Mouse (Mus musculus): ENCODE data around the gene Ccdc146. TPM values are rescaled to one million over a fixed set of nuclear protein-coding genes. Genes with fewer than 3 reads are reported as not detected.

The Ccdc146 gene
- polyA plus RNA-seq, 1 experiment from 2014 or later: 0.09 TPM

DNA sequence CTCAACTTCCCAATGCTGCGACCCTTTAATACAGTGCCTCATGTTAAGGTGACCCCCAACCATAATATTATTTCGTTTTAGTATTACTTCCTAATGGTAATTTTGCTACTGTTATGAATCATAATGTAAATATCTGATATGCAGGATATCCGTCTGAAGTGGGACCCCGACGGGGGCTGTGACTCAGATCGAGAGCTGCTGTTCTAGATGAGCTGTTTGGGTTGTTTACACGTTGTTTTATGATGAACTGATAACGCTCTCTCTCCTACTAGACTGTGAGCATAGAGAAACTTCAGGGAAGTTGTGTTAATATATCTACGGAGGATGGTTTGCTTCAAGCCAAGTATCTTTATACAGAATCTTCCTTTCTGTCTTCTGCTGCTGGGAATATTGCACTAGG lies 14.0 kb upstream of the Ccdc146 start:
- Histone ChIP-seq H3K27me3 (ENCODE audit: insufficient read depth, low read length) (no peaks in the 10 kb centered on the region), H3K4me2 (ENCODE audit: low read length) (no peak overlapping the region), H3K4me3 (replicated peaks; ENCODE audit: low read depth, low read length) (no peak overlapping the region), H3K9me3 (replicated peaks; ENCODE audit: low read length) (no peaks in the 10 kb centered on the region), H3K4me1 (replicated peaks; ENCODE audit: insufficient read depth, low read length) (no peaks in the 10 kb centered on the region), H3K27ac (no peak overlapping the region), H3K9ac (ENCODE audit: low read depth, low read length) (no peak overlapping the region), H3K36me3 (ENCODE audit: insufficient read depth, low read length) (0 out of 2 replicates have a peak, but pooled peaks cover 2% of the 10 kb centered on the region)
- no peak for TF ChIP-seq CTCF (IDR thresholded peaks at IDR 0.05; ENCODE audit: low read depth)
- ATAC-seq (replicated peaks; ENCODE audit: low FRiP score, low read depth) (no peak), DNase-seq (ENCODE audit: low spot score) (no peak)
- 79% methylated on average over 9 of the region's 9 CpGs for WGBS

DNA sequence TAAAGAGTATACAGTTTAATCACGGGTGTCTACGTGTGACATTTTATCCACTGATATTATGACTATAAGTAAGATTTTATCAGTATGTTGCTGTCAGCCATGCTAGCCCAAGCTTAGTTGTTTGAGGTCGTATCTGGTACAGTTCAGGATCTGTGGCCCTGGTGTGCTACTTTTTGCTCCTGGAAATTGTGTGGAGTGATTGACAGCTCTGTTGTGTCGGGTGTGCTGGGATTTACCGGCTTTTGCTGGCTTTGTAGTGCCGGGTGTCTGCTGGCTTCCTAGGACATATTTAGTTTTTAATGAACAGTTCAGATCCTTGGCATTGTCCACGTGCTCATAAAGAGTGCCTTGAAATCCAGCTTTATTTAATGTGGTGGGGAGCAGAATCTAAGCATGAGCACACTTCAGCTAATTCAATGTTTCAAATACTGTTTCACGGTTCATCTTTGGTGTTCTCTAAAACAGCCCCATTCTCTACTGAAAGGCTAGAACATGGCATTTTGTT lies 12.0 kb upstream of the Ccdc146 start:
- H3K36me3 ChIP-seq (ENCODE audit: insufficient read depth, low read length): no peaks in the 10 kb centered on the region

DNA sequence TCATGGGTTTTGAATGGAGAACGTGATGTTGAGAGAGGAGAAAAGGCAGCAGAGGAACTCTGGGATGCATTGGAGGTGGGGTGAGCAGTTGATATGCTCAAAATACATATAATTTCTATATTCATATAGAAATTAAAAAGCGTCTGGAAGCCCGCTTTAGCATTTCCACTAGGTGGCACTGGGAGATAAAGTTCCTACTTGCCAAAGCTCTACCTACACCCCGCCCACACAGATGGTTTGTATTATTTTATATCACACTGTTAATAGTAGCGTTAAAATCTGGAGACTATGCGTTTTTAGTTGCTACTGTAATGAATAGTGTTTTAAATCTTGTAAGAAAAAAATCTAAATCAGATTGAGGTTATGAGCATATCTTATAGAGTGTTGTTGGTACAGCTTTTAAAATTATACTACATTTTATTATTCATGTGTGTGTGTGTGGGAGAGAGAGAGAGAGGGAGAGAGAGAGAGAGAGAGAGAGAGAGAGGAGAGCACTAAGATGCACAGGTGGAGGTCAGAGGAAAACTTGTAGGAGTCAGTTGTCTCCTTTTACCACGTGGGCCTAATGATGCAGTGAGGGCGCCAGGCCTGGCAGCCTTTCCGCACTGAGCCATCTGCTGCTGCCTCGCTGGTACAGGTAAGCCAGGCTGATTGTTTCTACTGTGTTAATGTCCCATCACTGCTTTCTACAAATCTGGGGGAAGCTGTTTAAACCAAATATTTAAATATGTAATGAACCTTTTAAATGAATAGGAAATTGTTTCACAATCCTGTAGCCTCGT lies 9.9 kb upstream of the Ccdc146 start:
- peak; percentile 90 for DNase-seq (ENCODE audit: low spot score)
- ATAC-seq (replicated peaks; ENCODE audit: low FRiP score, low read depth): no peak
- Histone ChIP-seq H3K9ac (ENCODE audit: low read depth, low read length) (no peak overlapping the region), H3K27me3 (ENCODE audit: insufficient read depth, low read length) (no peaks in the 10 kb centered on the region), H3K9me3 (replicated peaks; ENCODE audit: low read length) (no peaks in the 10 kb centered on the region), H3K4me2 (ENCODE audit: low read length) (no peak overlapping the region), H3K4me1 (replicated peaks; ENCODE audit: insufficient read depth, low read length) (no peaks in the 10 kb centered on the region), H3K36me3 (ENCODE audit: insufficient read depth, low read length) (no peaks in the 10 kb centered on the region), H3K27ac (no peak overlapping the region), H3K4me3 (replicated peaks; ENCODE audit: low read depth, low read length) (no peak overlapping the region)
- TF ChIP-seq CTCF (IDR thresholded peaks at IDR 0.05; ENCODE audit: low read depth): peak; percentile 74
- WGBS: 60% methylated on average over 11 of the region's 11 CpGs

More for the DNA sequence above, 12.0 kb upstream of the Ccdc146 start:
- Histone ChIP-seq H3K27ac (no peak overlapping the region), H3K4me3 (replicated peaks; ENCODE audit: low read depth, low read length) (no peak overlapping the region), H3K9ac (ENCODE audit: low read depth, low read length) (no peak overlapping the region), H3K27me3 (ENCODE audit: insufficient read depth, low read length) (no peaks in the 10 kb centered on the region), H3K4me1 (replicated peaks; ENCODE audit: insufficient read depth, low read length) (no peaks in the 10 kb centered on the region), H3K9me3 (replicated peaks; ENCODE audit: low read length) (no peaks in the 10 kb centered on the region), H3K4me2 (ENCODE audit: low read length) (no peak overlapping the region)
- DNase-seq (ENCODE audit: low spot score) (no peak), ATAC-seq (replicated peaks; ENCODE audit: low FRiP score, low read depth) (no peak)
- WGBS: 80% methylated on average over 8 of the region's 8 CpGs
- no peak for TF ChIP-seq CTCF (IDR thresholded peaks at IDR 0.05; ENCODE audit: low read depth)

DNA sequence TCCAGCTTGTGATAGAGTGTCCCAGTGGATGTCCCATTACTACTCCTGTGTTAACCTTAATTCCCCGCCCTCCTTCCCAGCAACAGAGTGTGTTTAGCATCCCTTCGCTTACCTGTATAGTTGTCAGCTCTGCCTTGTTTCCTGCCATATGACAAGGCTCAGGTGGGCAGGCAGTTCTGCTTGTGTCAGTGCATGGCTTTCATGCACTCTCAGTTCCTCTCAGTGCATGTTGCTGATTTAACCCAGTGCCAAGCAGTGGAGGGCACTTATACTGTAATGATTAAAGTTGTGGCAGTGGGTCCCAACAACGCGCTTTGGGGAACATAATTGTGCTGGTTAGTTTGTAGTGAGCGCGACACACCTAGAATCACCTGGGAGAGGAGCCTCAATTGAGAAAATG lies 2.2 kb upstream of the Ccdc146 start:
- TF ChIP-seq CTCF (IDR thresholded peaks at IDR 0.05; ENCODE audit: low read depth): no peak
- H3K27ac ChIP-seq: no peak overlapping the region
- WGBS: 96% methylated on average over 6 of the region's 6 CpGs
- H3K36me3 ChIP-seq (ENCODE audit: insufficient read depth, low read length): no peaks in the 10 kb centered on the region
- H3K4me3 ChIP-seq (replicated peaks; ENCODE audit: low read depth, low read length): no peak overlapping the region
- no peaks in the 10 kb centered on the region for H3K9me3 ChIP-seq (replicated peaks; ENCODE audit: low read length)
- ATAC-seq (replicated peaks; ENCODE audit: low FRiP score, low read depth): no peak
- no peaks in the 10 kb centered on the region for H3K27me3 ChIP-seq (ENCODE audit: insufficient read depth, low read length)
- no peak overlapping the region for H3K4me2 ChIP-seq (ENCODE audit: low read length)
- DNase-seq (ENCODE audit: low spot score): no peak
- no peaks in the 10 kb centered on the region for H3K4me1 ChIP-seq (replicated peaks; ENCODE audit: insufficient read depth, low read length)
- no peak overlapping the region for H3K9ac ChIP-seq (ENCODE audit: low read depth, low read length)

DNA sequence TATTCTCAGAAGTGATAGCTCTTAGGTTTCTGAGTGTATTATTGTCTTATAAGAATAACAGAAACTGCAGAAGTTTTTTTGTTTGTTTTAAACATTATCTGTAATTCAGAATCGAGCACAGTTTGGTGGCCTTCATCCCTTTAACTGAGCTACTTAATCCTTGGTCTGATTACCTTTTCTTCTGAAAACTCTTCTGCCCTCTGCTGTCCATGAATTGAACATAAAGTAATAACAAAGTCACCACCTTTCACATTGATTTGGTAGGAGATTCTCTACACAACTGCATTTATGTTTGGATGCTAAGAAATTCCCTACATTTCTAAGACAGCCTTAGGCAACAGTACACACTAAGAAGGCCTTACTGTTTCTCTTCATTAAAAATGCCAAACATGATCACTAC lies 3.9 kb downstream of the Ccdc146 start:
- no peak overlapping the region for H3K27ac ChIP-seq
- H3K9ac ChIP-seq (ENCODE audit: low read depth, low read length): no peak overlapping the region
- TF ChIP-seq CTCF (IDR thresholded peaks at IDR 0.05; ENCODE audit: low read depth): peak; percentile 72
- no peaks in the 10 kb centered on the region for H3K36me3 ChIP-seq (ENCODE audit: insufficient read depth, low read length)
- WGBS: 13% methylated on average over 1 of the region's 1 CpGs
- ATAC-seq (replicated peaks; ENCODE audit: low FRiP score, low read depth) (no peak), DNase-seq (ENCODE audit: low spot score) (peak; percentile 77)
- no peak overlapping the region for H3K4me2 ChIP-seq (ENCODE audit: low read length)
- H3K4me3 ChIP-seq (replicated peaks; ENCODE audit: low read depth, low read length): no peak overlapping the region
- no peaks in the 10 kb centered on the region for H3K9me3 ChIP-seq (replicated peaks; ENCODE audit: low read length)
- H3K27me3 ChIP-seq (ENCODE audit: insufficient read depth, low read length): no peaks in the 10 kb centered on the region
- no peaks in the 10 kb centered on the region for H3K4me1 ChIP-seq (replicated peaks; ENCODE audit: insufficient read depth, low read length)

DNA sequence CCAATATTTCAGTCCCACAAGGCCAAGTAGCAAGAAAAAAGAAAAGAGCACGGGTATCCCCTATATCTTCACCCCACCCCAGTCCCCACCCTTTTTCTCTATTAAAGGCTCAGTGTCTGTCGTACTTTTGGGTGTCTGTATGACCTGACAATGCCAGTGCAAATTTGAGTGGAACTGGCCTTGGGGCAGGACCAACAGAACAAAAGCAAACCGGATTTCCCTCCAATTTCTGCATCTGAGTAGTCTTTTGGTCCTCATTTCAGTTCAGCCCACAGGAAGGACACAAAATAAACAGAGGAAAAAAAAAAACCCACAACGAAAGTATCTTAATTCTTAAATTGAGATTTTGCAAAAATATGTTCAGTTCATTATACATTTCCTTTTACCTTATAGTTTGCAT lies 5.9 kb downstream of the Ccdc146 start:
- TF ChIP-seq CTCF (IDR thresholded peaks at IDR 0.05; ENCODE audit: low read depth): no peak
- Histone ChIP-seq H3K9me3 (replicated peaks; ENCODE audit: low read length) (no peaks in the 10 kb centered on the region), H3K4me3 (replicated peaks; ENCODE audit: low read depth, low read length) (no peak overlapping the region), H3K27ac (no peak overlapping the region), H3K27me3 (ENCODE audit: insufficient read depth, low read length) (no peaks in the 10 kb centered on the region), H3K9ac (ENCODE audit: low read depth, low read length) (no peak overlapping the region), H3K4me2 (ENCODE audit: low read length) (no peak overlapping the region), H3K4me1 (replicated peaks; ENCODE audit: insufficient read depth, low read length) (no peaks in the 10 kb centered on the region), H3K36me3 (ENCODE audit: insufficient read depth, low read length) (no peaks in the 10 kb centered on the region)
- DNase-seq (ENCODE audit: low spot score) (no peak), ATAC-seq (replicated peaks; ENCODE audit: low FRiP score, low read depth) (no peak)
- WGBS: 75% methylated on average over 4 of the region's 4 CpGs
